Mouse (Mus musculus) heart, postnatal 0 days (tissue): ENCODE data around the gene Dgkd. TPM values are rescaled to one million over a fixed set of nuclear protein-coding genes. Genes with fewer than 3 reads are reported as not detected.

Source experiments
- ATAC-seq: fragments of 200-750 bp; cut with Nextera tagmentation; 2 replicates; pipeline ENCODE4 v1.8.0; 2017; ENCODE audit warnings: low read depth, moderate number of reproducible peaks, moderate library complexity; ENCODE audit not compliant: insufficient read depth
- DNase-seq: peaks from one replicate; pipeline ENCODE4 v3.0.0-alpha.2; 2016; ENCODE audit warnings: low spot score
- H3K27ac ChIP-seq: fragments of 300-500 bp; sonication (generic); 2 replicates; pipeline ENCODE4 v1.5.1; 2014; ENCODE audit warnings: low read depth, mild to moderate bottlenecking
- H3K27me3 ChIP-seq: fragments of 300-500 bp; sonication (generic); 2 replicates; pipeline ENCODE4 v1.6.1; 2014; ENCODE audit warnings: low read length, mixed read lengths; ENCODE audit not compliant: control insufficient read depth, insufficient read depth
- H3K36me3 ChIP-seq: fragments of 300-500 bp; sonication (generic); replicated peaks from 2 replicates; pipeline ENCODE4 v1.6.1; 2014; ENCODE audit warnings: low read length, mixed read lengths; ENCODE audit not compliant: control insufficient read depth, insufficient read depth
- H3K4me1 ChIP-seq: fragments of 300-500 bp; sonication (generic); 2 replicates; pipeline ENCODE4 v1.6.1; 2014; ENCODE audit warnings: antibody characterized with exemption; ENCODE audit not compliant: control insufficient read depth, insufficient read depth
- H3K4me2 ChIP-seq: fragments of 300-500 bp; sonication (generic); 2 replicates; pipeline ENCODE4 v1.6.1; 2014; ENCODE audit warnings: low read depth, mild to moderate bottlenecking, low read length, moderate library complexity
- H3K4me3 ChIP-seq: fragments of 300-500 bp; sonication (generic); 2 replicates; pipeline ENCODE4 v1.5.1; 2014; ENCODE audit warnings: low read depth, low read length
- H3K9ac ChIP-seq: fragments of 300-500 bp; sonication (generic); replicated peaks from 2 replicates; pipeline ENCODE4 v1.6.1; 2014; ENCODE audit warnings: low read depth, low read length, mixed read lengths
- H3K9me3 ChIP-seq: fragments of 300-500 bp; sonication (generic); replicated peaks from 2 replicates; pipeline ENCODE4 v1.6.1; 2016; ENCODE audit warnings: low read length; ENCODE audit not compliant: control insufficient read depth
- CTCF ChIP-seq: IDR thresholded peaks from 2 replicates; pipeline ENCODE4 v1.5.1; 2016; ENCODE audit warnings: antibody characterized with exemption, control low read depth, low read depth
- EP300 ChIP-seq: IDR thresholded peaks from 2 replicates; pipeline ENCODE4 v1.6.1; 2016; ENCODE audit warnings: antibody characterized with exemption, low read depth
- WGBS: fragments of 180-500 bp; shearing (Covaris S2); extraction: QIAGEN DNeasy Blood & Tissue Kit; methylation state at CpG from one replicate; pipeline ENCODE4 v1.1.7; 2014; 5-methylcytosine and 5-hydroxymethylcytosine counted together
- polyA plus RNA-seq: library from polyadenylated mRNA; unstranded; fragments of >200 nt; fragmentation: Nextera tagmentation; extraction: Ambion mirVana; gene quantifications from 2 replicates; pipeline ENCODE4 v1.2.1, GENCODE M21; 2015
- total RNA-seq: library from RNA; depleted of rRNA; stranded (reverse); fragments of >200 nt; gene quantifications from 2 replicates; pipeline ENCODE4 v1.2.3, GENCODE M21; 2014; ENCODE audit warnings: low replicate concordance

The Dgkd gene
- total and polyA plus RNA-seq, 2 experiments from 2014 or later, result 14.1 to 40.5 TPM

- no peaks in the 10 kb centered on the region for H3K4me1 ChIP-seq
- no peak for TF ChIP-seq CTCF
- TF ChIP-seq EP300, result no peak
- no peaks in the 10 kb centered on the region for H3K36me3 ChIP-seq
- no peaks in the 10 kb centered on the region for H3K9me3 ChIP-seq
- no peak for ATAC-seq
- no peak overlapping the region for H3K4me2 ChIP-seq
- H3K27ac ChIP-seq, result no peak overlapping the region
- H3K9ac ChIP-seq, result no peak overlapping the region
- no peak overlapping the region for H3K4me3 ChIP-seq
- H3K27me3 ChIP-seq, result no peaks in the 10 kb centered on the region
- 70% methylated on average over 11 of the region's 11 CpGs for WGBS
- DNase-seq, result no peak
Observed at GRCm38 (mm10) chr1:87840411-87841208, 12.5 kb upstream of the Dgkd start.

- Histone ChIP-seq H3K36me3 (no peaks in the 10 kb centered on the region), H3K27ac (peak overlapping the region; percentile 45; the same call in 1 of the 2 replicates), H3K4me1 (peaks cover 12% of the 10 kb centered on the region; the same call in 1 of the 2 replicates), H3K27me3 (no peaks in the 10 kb centered on the region), H3K9me3 (no peaks in the 10 kb centered on the region), H3K4me3 (no peak overlapping the region), H3K4me2 (no peak overlapping the region), H3K9ac (no peak overlapping the region)
- DNase-seq (no peak), ATAC-seq (0 out of 2 replicates have a peak, but pooled peaks have one; percentile 43)
- TF ChIP-seq EP300, result no peak
- no peak for TF ChIP-seq CTCF
- WGBS, result 26% methylated on average over 2 of the region's 2 CpGs
Observed at GRCm38 (mm10) chr1:87846801-87847474, 6.1 kb upstream of the Dgkd start.

- Histone ChIP-seq H3K9ac (no peak overlapping the region), H3K27me3 (no peaks in the 10 kb centered on the region), H3K4me3 (no peak overlapping the region), H3K9me3 (no peaks in the 10 kb centered on the region), H3K4me1 (peaks cover 19% of the 10 kb centered on the region; the same call in 1 of the 2 replicates), H3K36me3 (no peaks in the 10 kb centered on the region), H3K27ac (peak overlapping the region; percentile 62; the same call in 1 of the 2 replicates), H3K4me2 (no peak overlapping the region)
- no peak for DNase-seq
- WGBS, result 24% methylated on average over 4 of the region's 4 CpGs
- ATAC-seq, result no peak
- TF ChIP-seq EP300 (no peak), CTCF (no peak)
Observed at GRCm38 (mm10) chr1:87847475-87848168, 5.5 kb upstream of the Dgkd start.

GRCm38 (mm10) chr1:87848237-87848996, 4.7 kb upstream of the Dgkd start:
- H3K9ac ChIP-seq, result no peak overlapping the region
- TF ChIP-seq CTCF, result no peak
- no peak for TF ChIP-seq EP300
- no peaks in the 10 kb centered on the region for H3K36me3 ChIP-seq
- H3K9me3 ChIP-seq, result no peaks in the 10 kb centered on the region
- peaks cover 21% of the 10 kb centered on the region; the same call in 1 of the 2 replicates for H3K4me1 ChIP-seq
- H3K4me2 ChIP-seq, result no peak overlapping the region
- no peaks in the 10 kb centered on the region for H3K27me3 ChIP-seq
- peak overlapping the region; percentile 62; the same call in 1 of the 2 replicates for H3K27ac ChIP-seq
- DNase-seq, result no peak
- ATAC-seq, result no peak
- H3K4me3 ChIP-seq, result no peak overlapping the region
- 52% methylated on average over 11 of the region's 11 CpGs for WGBS

GRCm38 (mm10) chr1:87849278-87849677, 3.8 kb upstream of the Dgkd start:
- H3K27me3 ChIP-seq, result no peaks in the 10 kb centered on the region

More at GRCm38 (mm10) chr1:87849278-87849677, 3.8 kb upstream of the Dgkd start:
- Histone ChIP-seq H3K4me2 (no peak overlapping the region), H3K9ac (no peak overlapping the region), H3K27ac (no peak overlapping the region), H3K9me3 (no peaks in the 10 kb centered on the region), H3K36me3 (no peaks in the 10 kb centered on the region), H3K4me3 (no peak overlapping the region), H3K4me1 (peaks cover 25% of the 10 kb centered on the region)
- 70% methylated on average over 5 of the region's 5 CpGs for WGBS
- ATAC-seq, result no peak
- no peak for DNase-seq
- TF ChIP-seq CTCF, result no peak
- no peak for TF ChIP-seq EP300
